Mouse (Mus musculus) small intestine, adult 2 months (tissue): ENCODE measurements around the gene Lefty2. TPM values are rescaled to one million over a fixed set of nuclear protein-coding genes. Genes with fewer than 3 reads are reported as not detected.

Experiments used
- H3K27ac ChIP-seq: fragments of 200-500 bp; 2 replicates; pipeline ENCODE4 v1.5.1; 2012; ENCODE audit warnings: low read depth, low read length, control low read depth, inconsistent platforms; ENCODE audit not compliant: insufficient read depth
- H3K27me3 ChIP-seq: fragments of 200-500 bp; 2 replicates; pipeline ENCODE4 v1.6.1; 2012; ENCODE audit warnings: mild to moderate bottlenecking, moderate library complexity, low read length, inconsistent platforms; ENCODE audit not compliant: control insufficient read depth, insufficient read depth
- H3K36me3 ChIP-seq: fragments of 200-500 bp; 2 replicates; pipeline ENCODE4 v1.6.1; 2012; ENCODE audit warnings: mild to moderate bottlenecking, low read length, control low read depth, inconsistent platforms; ENCODE audit not compliant: control insufficient read depth, insufficient read depth
- H3K4me1 ChIP-seq: fragments of 200-500 bp; 2 replicates; pipeline ENCODE4 v1.6.1; 2012; ENCODE audit warnings: low read length, inconsistent platforms, mixed read lengths; ENCODE audit not compliant: control insufficient read depth, insufficient read depth, insufficient read length
- H3K4me3 ChIP-seq: fragments of 200-500 bp; 2 replicates; pipeline ENCODE4 v1.5.1; 2012; ENCODE audit warnings: low read depth, mild to moderate bottlenecking, control low read depth, inconsistent platforms, low read length, moderate library complexity
- CTCF ChIP-seq: fragments of 200-500 bp; IDR thresholded peaks from 2 replicates; pipeline ENCODE4 v1.5.1; 2012; ENCODE audit warnings: low read depth, mild to moderate bottlenecking, control low read depth, inconsistent platforms, low read length, moderate library complexity, mixed read lengths; ENCODE audit not compliant: insufficient replicate concordance, insufficient read length; ENCODE audit errors: extremely low read depth
- POLR2A ChIP-seq: fragments of 200-500 bp; IDR thresholded peaks from 2 replicates; pipeline ENCODE4 v1.6.1; 2012; ENCODE audit warnings: low read depth, mild to moderate bottlenecking, control low read depth, inconsistent platforms, low read length, moderate library complexity
- WGBS: fragments of 180-500 bp; shearing (Covaris S2); methylation state at CpG from one replicate; pipeline ENCODE4 v1.1.7; 2018; 5-methylcytosine and 5-hydroxymethylcytosine counted together
- polyA plus RNA-seq: library from polyadenylated mRNA; depleted of rRNA; stranded (reverse); fragments of >200 nt; gene quantifications from 2 replicates; pipeline ENCODE4 v1.2.3, GENCODE M21; 2012

Lefty2 gene
- polyA plus RNA-seq, 1 experiment: not detected

GRCm38 (mm10) chr1:180901107-180901506 lies 8.2 kb downstream of the Lefty2 start:
- WGBS: 2% methylated on average over 4 of the region's 4 CpGs

GRCm38 (mm10) chr1:180902915-180903314 lies 10.0 kb downstream of the Lefty2 start:
- WGBS: 20% methylated on average over 5 of the region's 5 CpGs
- no peak overlapping the region for H3K27ac ChIP-seq

More at GRCm38 (mm10) chr1:180901107-180901506, 8.2 kb downstream of the Lefty2 start:
- no peaks in the 10 kb centered on the region; the same call in 1 of the 2 replicates for H3K4me1 ChIP-seq
- no peaks in the 10 kb centered on the region for H3K27me3 ChIP-seq
- TF ChIP-seq POLR2A (no peak), CTCF (no peak)
- no peak overlapping the region for H3K4me3 ChIP-seq
- no peaks in the 10 kb centered on the region for H3K36me3 ChIP-seq
- H3K27ac ChIP-seq: no peak overlapping the region

GRCm38 (mm10) chr1:180903666-180904038 lies 10.7 kb downstream of the Lefty2 start:
- TF ChIP-seq CTCF (no peak), POLR2A (no peak)
- 19% methylated on average over 10 of the region's 10 CpGs for WGBS
- Histone ChIP-seq H3K27me3 (no peaks in the 10 kb centered on the region), H3K4me3 (peak overlapping the region; percentile 70), H3K36me3 (peaks cover 9% of the 10 kb centered on the region), H3K27ac (peak overlapping the region; percentile 70), H3K4me1 (no peaks in the 10 kb centered on the region; the same call in 1 of the 2 replicates)

More at GRCm38 (mm10) chr1:180902915-180903314, 10.0 kb downstream of the Lefty2 start:
- H3K36me3 ChIP-seq: peaks cover 9% of the 10 kb centered on the region
- no peak for TF ChIP-seq CTCF
- TF ChIP-seq POLR2A: no peak
- H3K4me3 ChIP-seq: no peak overlapping the region
- H3K27me3 ChIP-seq: no peaks in the 10 kb centered on the region
- no peaks in the 10 kb centered on the region; the same call in 1 of the 2 replicates for H3K4me1 ChIP-seq

- Histone ChIP-seq H3K4me3 (peak within 1 kb of the TSS; percentile 70), H3K36me3 (peaks cover 9% of the 10 kb centered on the region), H3K4me1 (no peaks in the 10 kb centered on the region; the same call in 1 of the 2 replicates), H3K27ac (peak within 1 kb of the TSS; percentile 70), H3K27me3 (no peaks in the 10 kb centered on the region)
- TF ChIP-seq POLR2A: peak; percentile 58; the same call in 1 of the 2 replicates
- no peak for TF ChIP-seq CTCF
- under 1% methylated on average over 52 of the region's 52 CpGs for WGBS
These were observed 11.3 kb downstream of the Lefty2 start, which contains the start of gene Pycr2 for GRCm38 (mm10) chr1:180904039-180904814. Gene Pycr2 (plus strand): TSS chr1:180904293.

GRCm38 (mm10) chr1:180904815-180905080 lies 11.8 kb downstream of the Lefty2 start:
- TF ChIP-seq POLR2A (no peak), CTCF (no peak)
- WGBS: 7% methylated on average over 5 of the region's 5 CpGs
- Histone ChIP-seq H3K4me1 (no peaks in the 10 kb centered on the region; the same call in 1 of the 2 replicates), H3K27me3 (no peaks in the 10 kb centered on the region), H3K36me3 (peaks cover 9% of the 10 kb centered on the region), H3K4me3 (peak overlapping the region; percentile 70), H3K27ac (no peak overlapping the region)

GRCm38 (mm10) chr1:180905307-180905706 lies 12.4 kb downstream of the Lefty2 start:
- no peak overlapping the region for H3K27ac ChIP-seq
- H3K4me1 ChIP-seq: no peaks in the 10 kb centered on the region; the same call in 1 of the 2 replicates
- 74% methylated on average over 6 of the region's 6 CpGs for WGBS
- TF ChIP-seq CTCF (no peak), POLR2A (no peak)
- peak overlapping the region; percentile 31; the same call in 1 of the 2 replicates for H3K4me3 ChIP-seq
- H3K27me3 ChIP-seq: no peaks in the 10 kb centered on the region
- peaks cover 9% of the 10 kb centered on the region for H3K36me3 ChIP-seq

- no peak overlapping the region for H3K27ac ChIP-seq
- 92% methylated on average over 17 of the region's 17 CpGs for WGBS
- H3K27me3 ChIP-seq: no peaks in the 10 kb centered on the region
- peaks cover 9% of the 10 kb centered on the region for H3K36me3 ChIP-seq
- no peak overlapping the region; the same call in 1 of the 2 replicates for H3K4me3 ChIP-seq
- TF ChIP-seq POLR2A: no peak
- no peak for TF ChIP-seq CTCF
- no peaks in the 10 kb centered on the region; the same call in 1 of the 2 replicates for H3K4me1 ChIP-seq
These were observed 13.0 kb downstream of the Lefty2 start for GRCm38 (mm10) chr1:180905876-180906275.
